Mouse (Mus musculus): ENCODE measurements around the gene Adgrg3. TPM values are rescaled to one million over a fixed set of nuclear protein-coding genes. Genes with fewer than 3 reads are reported as not detected.

The Adgrg3 gene
- polyA plus RNA-seq, 1 experiment = 9.9 TPM

DNA sequence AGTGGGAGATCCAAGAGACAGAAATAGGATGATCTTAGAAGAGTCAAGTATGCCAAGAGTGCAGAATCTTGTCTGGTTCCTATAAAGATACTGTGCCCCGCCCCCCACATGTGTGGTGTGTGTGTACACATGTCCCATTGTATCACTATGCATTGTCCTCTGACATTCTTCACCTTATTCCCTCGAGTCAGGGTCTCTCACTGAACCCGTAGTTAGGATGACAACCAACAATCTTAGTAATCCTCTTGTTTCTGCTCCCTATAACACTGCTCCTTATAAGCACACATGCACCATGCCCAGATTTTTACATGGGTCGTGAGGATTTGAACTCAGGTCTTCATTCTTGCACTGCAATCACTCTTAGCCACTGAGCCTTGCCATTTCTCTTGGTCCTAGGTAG is 61.8 kb downstream of the Adgrg3 start:
- Histone ChIP-seq H3K27me3 (replicated peaks; ENCODE audit: control insufficient read depth, insufficient read depth, low read length) (no peaks in the 10 kb centered on the region), H3K4me3 (ENCODE audit: insufficient read depth, low read depth, low read length) (no peak overlapping the region), H3K27ac (ENCODE audit: insufficient read depth, low read depth, low read length) (no peak overlapping the region), H3K4me1 (ENCODE audit: control insufficient read depth, insufficient read depth, low read length) (0 out of 2 replicates have a peak, but pooled peaks cover 3% of the 10 kb centered on the region), H3K36me3 (ENCODE audit: control insufficient read depth, insufficient read depth, low read length) (no peaks in the 10 kb centered on the region)
- WGBS = 95% methylated on average over 4 of the region's 4 CpGs
- DNase-seq = no peak
- no peak for TF ChIP-seq CTCF (conservative IDR thresholded peaks at IDR 0.05; ENCODE audit: insufficient read depth, insufficient read length, low read depth, low read length)
- no peak for TF ChIP-seq POLR2A (IDR thresholded peaks at IDR 0.05; ENCODE audit: low read depth, low read length)

DNA sequence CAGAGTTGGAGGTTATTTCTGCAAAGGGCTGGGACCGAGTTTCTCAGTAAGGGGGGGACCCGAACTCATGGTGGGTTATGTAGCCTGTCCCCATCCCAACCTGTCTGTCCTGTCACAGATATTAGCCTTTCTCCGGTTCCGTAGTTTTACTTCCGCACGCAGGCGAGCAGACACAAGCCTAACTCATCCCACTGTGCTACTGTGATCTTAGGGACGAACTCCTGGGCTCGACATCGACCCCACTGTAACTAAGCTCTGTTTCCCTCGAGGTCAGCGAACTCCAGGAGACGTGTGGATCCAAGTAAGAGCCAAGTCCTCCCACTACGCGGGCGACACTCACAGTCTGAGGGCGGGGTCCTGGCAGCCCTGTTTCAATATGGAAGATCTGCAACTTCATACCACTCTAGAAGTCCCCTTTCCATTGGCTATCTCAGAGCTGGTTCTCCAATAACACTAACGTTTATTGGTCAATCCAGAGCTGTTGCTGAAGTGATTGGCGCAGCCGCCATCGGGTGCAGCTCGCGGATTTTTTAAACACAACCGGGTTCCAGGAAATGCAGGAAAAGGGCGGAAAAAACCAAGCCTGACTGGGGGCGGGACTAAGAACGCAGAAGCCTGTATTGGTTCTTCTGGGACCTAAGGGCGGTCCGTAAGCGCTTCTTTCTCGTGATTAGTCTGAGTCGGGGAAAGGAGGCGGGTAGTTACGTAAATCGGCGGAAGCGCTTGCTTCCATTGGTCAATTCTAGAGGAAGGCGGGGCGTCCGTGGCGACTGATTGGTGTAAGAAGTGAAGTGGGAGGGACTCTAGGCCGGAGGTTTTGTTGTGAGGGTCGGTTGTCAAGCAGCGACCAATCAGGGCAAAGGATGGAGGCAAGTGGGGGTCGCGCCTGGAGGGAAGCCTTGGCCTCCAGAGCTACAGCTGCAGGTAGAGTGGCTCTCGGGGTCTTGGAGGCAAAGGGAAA is 63.2 kb downstream of the Adgrg3 start, which contains the start of gene Katnb1:
Gene Katnb1 (plus strand): TSS at position 806 of the 961 bp plus-strand sequence.
- TF ChIP-seq POLR2A (IDR thresholded peaks at IDR 0.05; ENCODE audit: low read depth, low read length) (peak; percentile 88), CTCF (conservative IDR thresholded peaks at IDR 0.05; ENCODE audit: insufficient read depth, insufficient read length, low read depth, low read length) (no peak)
- peak within 1 kb of the TSS; percentile 34 for H3K27ac ChIP-seq (ENCODE audit: insufficient read depth, low read depth, low read length)
- under 1% methylated on average over 47 of the region's 47 CpGs for WGBS
- H3K4me1 ChIP-seq (ENCODE audit: control insufficient read depth, insufficient read depth, low read length) = 0 out of 2 replicates have a peak, but pooled peaks cover 3% of the 10 kb centered on the region
- H3K4me3 ChIP-seq (ENCODE audit: insufficient read depth, low read depth, low read length) = peak within 1 kb of the TSS; percentile 82
- H3K27me3 ChIP-seq (replicated peaks; ENCODE audit: control insufficient read depth, insufficient read depth, low read length) = no peaks in the 10 kb centered on the region
- DNase-seq = peak; percentile 100
- no peaks in the 10 kb centered on the region for H3K36me3 ChIP-seq (ENCODE audit: control insufficient read depth, insufficient read depth, low read length)

DNA sequence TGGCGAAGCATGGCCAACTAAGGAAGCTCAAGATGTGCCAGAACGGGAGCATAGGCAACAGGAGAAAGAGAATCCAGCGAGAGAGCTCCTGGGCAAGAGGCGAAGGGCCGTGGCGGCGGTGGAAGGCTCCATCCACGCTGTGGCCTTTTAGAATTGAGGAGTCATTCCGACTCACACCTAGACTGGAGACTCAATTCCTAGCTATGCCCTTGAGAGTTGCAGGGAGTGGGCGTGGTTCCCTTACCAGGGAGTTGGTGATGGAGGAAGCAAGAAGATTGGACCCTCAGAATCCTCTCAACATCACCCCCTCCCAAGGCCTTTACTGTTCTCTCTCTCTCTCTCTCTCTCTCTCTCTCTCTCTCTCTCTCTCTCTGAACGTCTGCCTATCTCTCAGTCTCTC is 64.2 kb downstream of the Adgrg3 start:
- Histone ChIP-seq H3K27ac (ENCODE audit: insufficient read depth, low read depth, low read length) (no peak overlapping the region), H3K4me1 (ENCODE audit: control insufficient read depth, insufficient read depth, low read length) (0 out of 2 replicates have a peak, but pooled peaks cover 3% of the 10 kb centered on the region), H3K36me3 (ENCODE audit: control insufficient read depth, insufficient read depth, low read length) (no peaks in the 10 kb centered on the region), H3K27me3 (replicated peaks; ENCODE audit: control insufficient read depth, insufficient read depth, low read length) (no peaks in the 10 kb centered on the region), H3K4me3 (ENCODE audit: insufficient read depth, low read depth, low read length) (peak overlapping the region; percentile 82)
- WGBS = 5% methylated on average over 11 of the region's 11 CpGs
- DNase-seq = no peak
- TF ChIP-seq CTCF (conservative IDR thresholded peaks at IDR 0.05; ENCODE audit: insufficient read depth, insufficient read length, low read depth, low read length) = no peak
- no peak for TF ChIP-seq POLR2A (IDR thresholded peaks at IDR 0.05; ENCODE audit: low read depth, low read length)

DNA sequence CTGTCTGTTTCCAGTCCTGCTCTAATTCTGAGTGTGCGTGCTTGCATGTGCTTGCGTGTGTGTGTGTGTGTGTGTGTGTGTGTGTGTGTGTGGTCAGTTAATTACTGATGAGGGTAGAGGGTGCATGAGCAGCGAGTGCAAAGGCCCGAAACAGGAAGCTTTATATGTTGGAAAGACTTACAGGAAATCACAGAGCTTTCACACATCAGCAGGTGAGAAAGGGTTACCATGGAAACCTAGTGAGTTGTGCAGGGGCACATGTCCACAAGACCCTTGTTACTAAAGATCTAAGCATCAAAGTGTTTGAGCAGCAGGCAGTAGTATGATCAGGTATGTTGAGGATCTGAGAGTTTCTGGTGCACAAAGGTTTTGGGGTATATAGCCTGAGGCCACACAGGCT is 66.8 kb downstream of the Adgrg3 start:
- TF ChIP-seq CTCF (conservative IDR thresholded peaks at IDR 0.05; ENCODE audit: insufficient read depth, insufficient read length, low read depth, low read length) = no peak
- no peak for TF ChIP-seq POLR2A (IDR thresholded peaks at IDR 0.05; ENCODE audit: low read depth, low read length)
- Histone ChIP-seq H3K4me1 (ENCODE audit: control insufficient read depth, insufficient read depth, low read length) (0 out of 2 replicates have a peak, but pooled peaks cover 3% of the 10 kb centered on the region), H3K27me3 (replicated peaks; ENCODE audit: control insufficient read depth, insufficient read depth, low read length) (no peaks in the 10 kb centered on the region), H3K4me3 (ENCODE audit: insufficient read depth, low read depth, low read length) (no peak overlapping the region), H3K36me3 (ENCODE audit: control insufficient read depth, insufficient read depth, low read length) (no peaks in the 10 kb centered on the region), H3K27ac (ENCODE audit: insufficient read depth, low read depth, low read length) (no peak overlapping the region)
- no peak for DNase-seq
- 79% methylated on average over 4 of the region's 4 CpGs for WGBS

DNA sequence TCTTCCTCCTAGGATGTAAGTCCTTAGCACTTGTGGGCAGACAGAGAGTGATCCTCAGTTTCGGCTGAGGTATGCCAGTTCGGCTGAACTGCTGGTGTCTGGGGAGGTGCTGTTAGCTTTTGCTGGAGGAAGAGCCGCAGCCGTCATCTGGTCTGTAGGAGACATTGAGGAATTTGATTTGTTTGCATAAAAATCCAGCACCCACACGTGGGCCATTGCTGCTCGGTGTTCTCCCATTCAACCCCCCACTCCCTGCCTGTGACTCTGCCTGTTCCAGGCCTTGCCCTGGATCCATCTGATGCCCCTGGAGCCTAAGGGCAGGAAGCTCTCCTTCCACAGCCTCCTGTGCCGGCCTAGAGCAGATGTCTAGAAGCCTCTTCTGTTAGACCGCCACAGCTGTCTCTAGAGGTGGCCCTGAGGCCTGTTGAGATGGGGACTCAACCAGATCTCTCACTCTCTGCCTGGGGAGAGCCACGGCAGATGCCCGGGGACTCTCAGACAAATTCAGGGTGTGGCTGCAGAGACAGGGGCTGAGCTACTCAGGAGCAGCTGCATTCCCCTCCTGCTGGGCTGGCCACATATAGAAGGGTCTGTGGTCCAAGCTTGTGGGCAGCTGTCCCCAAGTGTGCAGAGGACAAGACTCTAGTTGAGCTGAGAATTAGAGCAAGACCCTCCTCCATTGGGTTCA is 67.4 kb downstream of the Adgrg3 start:
- no peak for TF ChIP-seq POLR2A (IDR thresholded peaks at IDR 0.05; ENCODE audit: low read depth, low read length)
- no peak for TF ChIP-seq CTCF (conservative IDR thresholded peaks at IDR 0.05; ENCODE audit: insufficient read depth, insufficient read length, low read depth, low read length)
- 85% methylated on average over 10 of the region's 10 CpGs for WGBS
- Histone ChIP-seq H3K27ac (ENCODE audit: insufficient read depth, low read depth, low read length) (no peak overlapping the region), H3K4me3 (ENCODE audit: insufficient read depth, low read depth, low read length) (no peak overlapping the region), H3K4me1 (ENCODE audit: control insufficient read depth, insufficient read depth, low read length) (0 out of 2 replicates have a peak, but pooled peaks cover 3% of the 10 kb centered on the region), H3K27me3 (replicated peaks; ENCODE audit: control insufficient read depth, insufficient read depth, low read length) (no peaks in the 10 kb centered on the region), H3K36me3 (ENCODE audit: control insufficient read depth, insufficient read depth, low read length) (no peaks in the 10 kb centered on the region)
- DNase-seq = no peak

DNA sequence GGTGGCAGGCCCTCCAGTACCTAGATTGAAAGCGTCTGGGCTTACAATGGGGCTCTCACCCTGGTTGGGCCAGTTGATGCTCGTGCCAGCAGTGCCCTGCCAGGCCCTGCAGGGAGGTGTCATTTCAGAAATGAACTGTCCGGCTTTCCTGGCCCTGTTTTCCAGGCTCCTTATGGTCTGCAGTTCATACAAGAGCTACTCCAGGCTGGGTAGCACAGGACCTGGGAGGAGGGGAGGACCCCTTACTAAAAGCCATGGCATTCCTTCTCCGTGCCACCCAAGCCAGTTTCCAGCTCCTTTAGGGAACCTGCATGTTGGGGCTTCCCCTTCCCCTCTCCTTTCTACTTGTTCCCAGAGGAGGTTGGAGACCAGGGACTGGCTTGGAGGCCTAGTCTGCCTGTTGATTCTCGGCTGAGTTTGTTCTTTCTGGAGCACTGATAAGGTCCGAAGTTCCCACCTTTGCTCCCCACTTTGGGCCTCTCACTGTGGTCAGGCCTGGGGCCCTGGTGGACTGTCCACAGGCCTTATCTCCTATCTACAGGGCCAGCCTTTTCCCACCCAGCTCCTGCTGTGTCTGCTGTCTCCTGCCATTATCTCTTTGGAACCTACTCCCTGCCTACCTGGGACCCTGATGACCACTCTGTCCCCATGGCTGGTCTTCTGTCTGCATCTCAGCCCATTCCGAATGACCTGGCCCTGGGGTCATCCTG is 68.1 kb downstream of the Adgrg3 start:
- Histone ChIP-seq H3K4me3 (ENCODE audit: insufficient read depth, low read depth, low read length) (no peak overlapping the region), H3K36me3 (ENCODE audit: control insufficient read depth, insufficient read depth, low read length) (no peaks in the 10 kb centered on the region), H3K27ac (ENCODE audit: insufficient read depth, low read depth, low read length) (no peak overlapping the region), H3K4me1 (ENCODE audit: control insufficient read depth, insufficient read depth, low read length) (0 out of 2 replicates have a peak, but pooled peaks cover 3% of the 10 kb centered on the region), H3K27me3 (replicated peaks; ENCODE audit: control insufficient read depth, insufficient read depth, low read length) (no peaks in the 10 kb centered on the region)
- 91% methylated on average over 7 of the region's 7 CpGs for WGBS
- TF ChIP-seq POLR2A (IDR thresholded peaks at IDR 0.05; ENCODE audit: low read depth, low read length) (no peak), CTCF (conservative IDR thresholded peaks at IDR 0.05; ENCODE audit: insufficient read depth, insufficient read length, low read depth, low read length) (no peak)
- DNase-seq = no peak

Data from kidney, adult 2 months (tissue).